Mouse (Mus musculus): Measurements from ENCODE around the gene Setd5. TPM values are rescaled to one million over a fixed set of nuclear protein-coding genes. Genes with fewer than 3 reads are reported as not detected.

Gene Setd5
- polyA plus RNA-seq, 1 experiment from 2014 or later, result 63.1 TPM

DNA sequence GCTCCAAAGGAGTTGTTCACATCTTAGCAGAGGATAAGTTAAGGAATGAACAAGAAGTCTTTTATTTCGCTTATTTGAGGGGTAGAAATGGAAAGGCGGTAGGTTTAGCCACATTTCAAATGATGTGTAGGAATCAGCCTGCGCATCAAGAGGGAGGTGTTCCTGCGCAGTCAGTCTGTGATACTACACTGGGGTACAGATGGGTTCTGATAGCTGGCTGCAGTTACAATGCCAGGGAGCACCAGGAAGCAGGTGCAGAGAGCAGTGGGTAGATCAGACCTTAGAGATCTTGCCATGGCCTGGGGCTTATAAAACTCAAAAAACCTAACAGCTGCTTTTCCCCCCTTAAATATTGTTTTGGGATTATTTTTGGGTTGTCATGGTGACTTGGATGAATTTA is 68.1 kb downstream of the Setd5 start:
- WGBS, result 86% methylated on average over 4 of the region's 4 CpGs
- no peak overlapping the region for H3K4me3 ChIP-seq (ENCODE audit: low read depth, low read length)
- H3K27ac ChIP-seq (ENCODE audit: low read depth, low read length), result no peak overlapping the region
- no peak overlapping the region for H3K4me2 ChIP-seq (ENCODE audit: low read depth, low read length)
- no peaks in the 10 kb centered on the region for H3K27me3 ChIP-seq (ENCODE audit: control insufficient read depth, insufficient read depth, low read length)
- no peaks in the 10 kb centered on the region for H3K4me1 ChIP-seq (ENCODE audit: control insufficient read depth, insufficient read depth, low read length)
- H3K9me3 ChIP-seq (ENCODE audit: control insufficient read depth, low read length), result no peaks in the 10 kb centered on the region
- peak; percentile 54; the same call in 1 of the 2 replicates for ATAC-seq (ENCODE audit: low read depth)
- no peak overlapping the region for H3K9ac ChIP-seq (replicated peaks; ENCODE audit: low read depth, low read length)
- H3K36me3 ChIP-seq (ENCODE audit: control insufficient read depth, insufficient read depth, low read length), result peaks cover 49% of the 10 kb centered on the region

DNA sequence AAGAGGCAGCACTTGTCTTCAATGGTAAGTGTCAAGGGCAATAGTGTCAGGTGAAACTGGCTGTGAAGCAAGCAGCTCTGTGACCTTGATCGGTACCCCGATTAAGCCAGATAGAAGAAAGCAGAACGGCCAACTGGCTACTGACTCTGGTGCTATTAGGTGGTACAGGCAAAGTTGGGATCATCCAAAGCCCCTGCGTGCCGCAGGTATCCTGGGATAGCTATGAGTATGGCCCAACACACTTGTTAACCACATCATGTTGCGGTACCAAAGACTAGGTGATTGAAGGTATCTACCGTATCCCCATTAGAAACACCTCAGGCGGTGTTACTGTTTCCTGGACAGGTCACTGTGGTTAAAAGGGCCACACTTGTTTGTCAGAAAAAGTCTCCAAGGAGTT is 76.9 kb downstream of the Setd5 start:
- Histone ChIP-seq H3K4me3 (ENCODE audit: low read depth, low read length) (no peak overlapping the region), H3K4me1 (ENCODE audit: control insufficient read depth, insufficient read depth, low read length) (no peaks in the 10 kb centered on the region), H3K9me3 (ENCODE audit: control insufficient read depth, low read length) (no peaks in the 10 kb centered on the region), H3K36me3 (ENCODE audit: control insufficient read depth, insufficient read depth, low read length) (peaks cover 54% of the 10 kb centered on the region), H3K4me2 (ENCODE audit: low read depth, low read length) (no peak overlapping the region), H3K9ac (replicated peaks; ENCODE audit: low read depth, low read length) (no peak overlapping the region), H3K27ac (ENCODE audit: low read depth, low read length) (no peak overlapping the region), H3K27me3 (ENCODE audit: control insufficient read depth, insufficient read depth, low read length) (no peaks in the 10 kb centered on the region)
- WGBS, result 97% methylated on average over 8 of the region's 8 CpGs
- ATAC-seq (ENCODE audit: low read depth), result no peak

- no peak for ATAC-seq (ENCODE audit: low read depth)
- 88% methylated on average over 6 of the region's 6 CpGs for WGBS
Measured at GRCm38 (mm10) chr6:113154886-113155285, 77.7 kb downstream of the Setd5 start.

DNA sequence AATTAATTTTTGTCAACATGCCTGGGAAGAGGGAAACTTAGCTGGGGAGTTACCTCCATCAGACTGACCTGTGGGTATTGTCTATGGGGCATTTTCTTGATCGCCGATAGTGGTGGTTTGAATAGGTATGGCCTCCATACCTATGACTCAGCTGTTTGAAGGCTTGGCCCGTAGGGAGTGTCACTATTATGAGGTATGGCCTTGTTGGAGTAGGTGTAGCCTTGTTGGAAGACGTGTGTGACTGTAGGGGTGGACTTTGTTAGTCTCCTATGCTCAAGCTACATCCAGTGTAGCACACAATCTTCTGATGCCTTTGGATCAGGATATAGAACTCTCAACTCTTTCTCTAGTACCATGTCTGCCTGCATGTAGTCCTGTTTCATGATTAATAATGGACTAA is 78.9 kb downstream of the Setd5 start:
- Histone ChIP-seq H3K27ac (ENCODE audit: low read depth, low read length) (no peak overlapping the region), H3K4me2 (ENCODE audit: low read depth, low read length) (no peak overlapping the region), H3K9me3 (ENCODE audit: control insufficient read depth, low read length) (no peaks in the 10 kb centered on the region), H3K36me3 (ENCODE audit: control insufficient read depth, insufficient read depth, low read length) (peaks cover 36% of the 10 kb centered on the region), H3K27me3 (ENCODE audit: control insufficient read depth, insufficient read depth, low read length) (no peaks in the 10 kb centered on the region), H3K9ac (replicated peaks; ENCODE audit: low read depth, low read length) (no peak overlapping the region), H3K4me3 (ENCODE audit: low read depth, low read length) (no peak overlapping the region), H3K4me1 (ENCODE audit: control insufficient read depth, insufficient read depth, low read length) (no peaks in the 10 kb centered on the region)
- 95% methylated on average over 4 of the region's 4 CpGs for WGBS
- ATAC-seq (ENCODE audit: low read depth), result no peak

More at GRCm38 (mm10) chr6:113154886-113155285, 77.7 kb downstream of the Setd5 start:
- no peak overlapping the region for H3K27ac ChIP-seq (ENCODE audit: low read depth, low read length)
- no peak overlapping the region for H3K4me3 ChIP-seq (ENCODE audit: low read depth, low read length)
- no peaks in the 10 kb centered on the region for H3K27me3 ChIP-seq (ENCODE audit: control insufficient read depth, insufficient read depth, low read length)
- no peak overlapping the region for H3K9ac ChIP-seq (replicated peaks; ENCODE audit: low read depth, low read length)
- no peaks in the 10 kb centered on the region for H3K4me1 ChIP-seq (ENCODE audit: control insufficient read depth, insufficient read depth, low read length)
- no peaks in the 10 kb centered on the region for H3K9me3 ChIP-seq (ENCODE audit: control insufficient read depth, low read length)
- H3K36me3 ChIP-seq (ENCODE audit: control insufficient read depth, insufficient read depth, low read length), result peaks cover 46% of the 10 kb centered on the region
- no peak overlapping the region for H3K4me2 ChIP-seq (ENCODE audit: low read depth, low read length)

GRCm38 (mm10) chr6:113160106-113160505 is 82.9 kb downstream of the Setd5 start:
- peaks cover 3% of the 10 kb centered on the region; the same call in 1 of the 2 replicates for H3K36me3 ChIP-seq (ENCODE audit: control insufficient read depth, insufficient read depth, low read length)
- no peak for ATAC-seq (ENCODE audit: low read depth)
- H3K9ac ChIP-seq (replicated peaks; ENCODE audit: low read depth, low read length), result no peak overlapping the region
- H3K9me3 ChIP-seq (ENCODE audit: control insufficient read depth, low read length), result no peaks in the 10 kb centered on the region
- H3K27me3 ChIP-seq (ENCODE audit: control insufficient read depth, insufficient read depth, low read length), result no peaks in the 10 kb centered on the region
- no peak overlapping the region for H3K4me3 ChIP-seq (ENCODE audit: low read depth, low read length)
- no peak overlapping the region for H3K4me2 ChIP-seq (ENCODE audit: low read depth, low read length)
- H3K4me1 ChIP-seq (ENCODE audit: control insufficient read depth, insufficient read depth, low read length), result no peaks in the 10 kb centered on the region
- no peak overlapping the region for H3K27ac ChIP-seq (ENCODE audit: low read depth, low read length)
- WGBS, result 94% methylated on average over 10 of the region's 10 CpGs

GRCm38 (mm10) chr6:113161982-113162381 is 84.8 kb downstream of the Setd5 start:
- no peak overlapping the region for H3K4me2 ChIP-seq (ENCODE audit: low read depth, low read length)
- H3K27me3 ChIP-seq (ENCODE audit: control insufficient read depth, insufficient read depth, low read length), result no peaks in the 10 kb centered on the region
- no peak overlapping the region for H3K9ac ChIP-seq (replicated peaks; ENCODE audit: low read depth, low read length)
- ATAC-seq (ENCODE audit: low read depth), result no peak
- H3K4me1 ChIP-seq (ENCODE audit: control insufficient read depth, insufficient read depth, low read length), result no peaks in the 10 kb centered on the region
- no peak overlapping the region for H3K4me3 ChIP-seq (ENCODE audit: low read depth, low read length)
- H3K9me3 ChIP-seq (ENCODE audit: control insufficient read depth, low read length), result no peaks in the 10 kb centered on the region
- no peaks in the 10 kb centered on the region; the same call in 1 of the 2 replicates for H3K36me3 ChIP-seq (ENCODE audit: control insufficient read depth, insufficient read depth, low read length)
- H3K27ac ChIP-seq (ENCODE audit: low read depth, low read length), result no peak overlapping the region
- WGBS, result 93% methylated on average over 1 of the region's 1 CpGs

- no peak overlapping the region for H3K27ac ChIP-seq (ENCODE audit: low read depth, low read length)
- H3K9me3 ChIP-seq (ENCODE audit: control insufficient read depth, low read length), result no peaks in the 10 kb centered on the region
- H3K4me2 ChIP-seq (ENCODE audit: low read depth, low read length), result no peak overlapping the region
- no peaks in the 10 kb centered on the region; the same call in 1 of the 2 replicates for H3K36me3 ChIP-seq (ENCODE audit: control insufficient read depth, insufficient read depth, low read length)
- no peak overlapping the region for H3K4me3 ChIP-seq (ENCODE audit: low read depth, low read length)
- no peak overlapping the region for H3K9ac ChIP-seq (replicated peaks; ENCODE audit: low read depth, low read length)
- no peaks in the 10 kb centered on the region for H3K27me3 ChIP-seq (ENCODE audit: control insufficient read depth, insufficient read depth, low read length)
- no peak for ATAC-seq (ENCODE audit: low read depth)
- H3K4me1 ChIP-seq (ENCODE audit: control insufficient read depth, insufficient read depth, low read length), result no peaks in the 10 kb centered on the region
Measured at GRCm38 (mm10) chr6:113163513-113163912, 86.3 kb downstream of the Setd5 start.

DNA sequence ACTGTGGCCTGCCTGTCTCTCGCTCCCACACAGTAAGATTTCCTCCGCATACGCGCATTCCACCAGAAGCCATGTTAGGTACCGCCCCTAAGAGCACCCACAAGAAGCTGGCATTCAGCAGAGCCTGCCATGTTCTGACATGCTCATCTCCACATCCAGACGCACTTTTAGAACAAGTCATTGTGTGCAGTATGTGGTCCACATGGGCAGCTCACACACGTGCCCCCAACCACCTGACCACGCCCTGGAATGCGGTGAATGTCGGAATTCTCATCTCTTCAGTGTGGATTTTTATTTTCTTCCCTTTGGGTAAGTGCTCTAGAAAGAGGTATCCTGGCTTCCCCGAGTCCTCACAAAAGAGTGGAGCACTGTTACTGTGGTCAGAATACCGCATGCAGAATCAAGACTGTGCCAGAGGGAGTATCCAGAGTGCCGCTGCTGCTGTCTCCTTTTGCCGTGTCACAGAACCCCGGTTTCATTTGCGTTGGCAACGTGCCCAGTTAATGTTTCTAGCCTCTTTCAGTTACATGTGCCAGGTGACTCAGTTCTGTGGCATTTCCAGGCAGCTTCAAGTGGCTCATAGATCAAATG is 89.6 kb downstream of the Setd5 start:
- H3K36me3 ChIP-seq (ENCODE audit: control insufficient read depth, insufficient read depth, low read length), result peaks cover 10% of the 10 kb centered on the region
- H3K4me1 ChIP-seq (ENCODE audit: control insufficient read depth, insufficient read depth, low read length), result no peaks in the 10 kb centered on the region
- peak; percentile 57 for ATAC-seq (ENCODE audit: low read depth)
- no peak overlapping the region for H3K27ac ChIP-seq (ENCODE audit: low read depth, low read length)
- 72% methylated on average over 17 of the region's 17 CpGs for WGBS
- H3K9me3 ChIP-seq (ENCODE audit: control insufficient read depth, low read length), result no peaks in the 10 kb centered on the region
- H3K27me3 ChIP-seq (ENCODE audit: control insufficient read depth, insufficient read depth, low read length), result no peaks in the 10 kb centered on the region
- no peak overlapping the region for H3K4me3 ChIP-seq (ENCODE audit: low read depth, low read length)
- H3K4me2 ChIP-seq (ENCODE audit: low read depth, low read length), result no peak overlapping the region
- H3K9ac ChIP-seq (replicated peaks; ENCODE audit: low read depth, low read length), result no peak overlapping the region

- Histone ChIP-seq H3K36me3 (ENCODE audit: control insufficient read depth, insufficient read depth, low read length) (peaks cover 15% of the 10 kb centered on the region), H3K9me3 (ENCODE audit: control insufficient read depth, low read length) (no peaks in the 10 kb centered on the region), H3K4me2 (ENCODE audit: low read depth, low read length) (no peak overlapping the region), H3K9ac (replicated peaks; ENCODE audit: low read depth, low read length) (no peak overlapping the region), H3K27me3 (ENCODE audit: control insufficient read depth, insufficient read depth, low read length) (no peaks in the 10 kb centered on the region), H3K27ac (ENCODE audit: low read depth, low read length) (no peak overlapping the region), H3K4me1 (ENCODE audit: control insufficient read depth, insufficient read depth, low read length) (no peaks in the 10 kb centered on the region), H3K4me3 (ENCODE audit: low read depth, low read length) (no peak overlapping the region)
- no peak for ATAC-seq (ENCODE audit: low read depth)
- WGBS, result 91% methylated on average over 7 of the region's 7 CpGs
Measured at GRCm38 (mm10) chr6:113168316-113168975, 91.3 kb downstream of the Setd5 start.
